Mouse (Mus musculus) stomach, postnatal 0 days (tissue): ENCODE results near the gene Spem1. TPM values are rescaled to one million over a fixed set of nuclear protein-coding genes. Genes with fewer than 3 reads are reported as not detected.

ENCODE experiments used
- ATAC-seq: fragments of 200-750 bp; cut with Nextera tagmentation; 2 replicates; pipeline ENCODE4 v1.8.0; 2017; ENCODE audit not compliant: low FRiP score, low TSS enrichment
- DNase-seq: peaks from one replicate; pipeline ENCODE4 v3.0.0-alpha.2; 2016; ENCODE audit warnings: low spot score
- H3K27ac ChIP-seq: fragments of 300-500 bp; sonication (generic); replicated peaks from 2 replicates; pipeline ENCODE4 v1.5.1; 2014; ENCODE audit warnings: mild to moderate bottlenecking, control low read depth
- H3K27me3 ChIP-seq: fragments of 300-500 bp; sonication (generic); 2 replicates; pipeline ENCODE4 v1.6.1; 2014; ENCODE audit warnings: low read length; ENCODE audit not compliant: control insufficient read depth, insufficient read depth
- H3K36me3 ChIP-seq: fragments of 300-500 bp; sonication (generic); 2 replicates; pipeline ENCODE4 v1.6.1; 2014; ENCODE audit warnings: low read length, mixed read lengths; ENCODE audit not compliant: control insufficient read depth, insufficient read depth
- H3K4me1 ChIP-seq: fragments of 300-500 bp; sonication (generic); replicated peaks from 2 replicates; pipeline ENCODE4 v1.6.1; 2014; ENCODE audit warnings: antibody characterized with exemption; ENCODE audit not compliant: control insufficient read depth, insufficient read depth
- H3K4me2 ChIP-seq: fragments of 300-500 bp; sonication (generic); replicated peaks from 2 replicates; pipeline ENCODE4 v1.6.1; 2014; ENCODE audit warnings: low read depth, mild to moderate bottlenecking, control low read depth, moderate library complexity
- H3K4me3 ChIP-seq: fragments of 300-500 bp; sonication (generic); 2 replicates; pipeline ENCODE4 v1.5.1; 2014; ENCODE audit warnings: low read depth, low read length, control low read depth
- H3K9ac ChIP-seq: fragments of 300-500 bp; sonication (generic); 2 replicates; pipeline ENCODE4 v1.6.1; 2014; ENCODE audit warnings: mild to moderate bottlenecking, low read length, control low read depth, mixed read lengths
- H3K9me3 ChIP-seq: fragments of 300-500 bp; sonication (generic); 2 replicates; pipeline ENCODE4 v1.6.1; 2016; ENCODE audit warnings: low read length; ENCODE audit not compliant: control insufficient read depth
- CTCF ChIP-seq: IDR thresholded peaks from 2 replicates; pipeline ENCODE4 v1.5.1; 2016; ENCODE audit warnings: antibody characterized with exemption, low read depth, mild to moderate bottlenecking, moderate library complexity
- EP300 ChIP-seq: optimal IDR thresholded peaks from 2 replicates; pipeline ENCODE3; 2016; ENCODE audit warnings: antibody characterized with exemption
- whole genome bisulfite sequencing: fragments of 180-500 bp; shearing (Covaris S2); extraction: QIAGEN DNeasy Blood & Tissue Kit; methylation state at CpG from one replicate; pipeline ENCODE4 v1.1.7; 2014; 5-methylcytosine and 5-hydroxymethylcytosine counted together
- polyA plus RNA-seq: library from polyadenylated mRNA; unstranded; fragments of >200 nt; fragmentation: Nextera tagmentation; extraction: Ambion mirVana; gene quantifications from 2 replicates; pipeline ENCODE4 v1.2.1, GENCODE M21; 2015

The Spem1 gene
- polyA plus RNA-seq, 1 experiment from 2014 or later = not detected

DNA sequence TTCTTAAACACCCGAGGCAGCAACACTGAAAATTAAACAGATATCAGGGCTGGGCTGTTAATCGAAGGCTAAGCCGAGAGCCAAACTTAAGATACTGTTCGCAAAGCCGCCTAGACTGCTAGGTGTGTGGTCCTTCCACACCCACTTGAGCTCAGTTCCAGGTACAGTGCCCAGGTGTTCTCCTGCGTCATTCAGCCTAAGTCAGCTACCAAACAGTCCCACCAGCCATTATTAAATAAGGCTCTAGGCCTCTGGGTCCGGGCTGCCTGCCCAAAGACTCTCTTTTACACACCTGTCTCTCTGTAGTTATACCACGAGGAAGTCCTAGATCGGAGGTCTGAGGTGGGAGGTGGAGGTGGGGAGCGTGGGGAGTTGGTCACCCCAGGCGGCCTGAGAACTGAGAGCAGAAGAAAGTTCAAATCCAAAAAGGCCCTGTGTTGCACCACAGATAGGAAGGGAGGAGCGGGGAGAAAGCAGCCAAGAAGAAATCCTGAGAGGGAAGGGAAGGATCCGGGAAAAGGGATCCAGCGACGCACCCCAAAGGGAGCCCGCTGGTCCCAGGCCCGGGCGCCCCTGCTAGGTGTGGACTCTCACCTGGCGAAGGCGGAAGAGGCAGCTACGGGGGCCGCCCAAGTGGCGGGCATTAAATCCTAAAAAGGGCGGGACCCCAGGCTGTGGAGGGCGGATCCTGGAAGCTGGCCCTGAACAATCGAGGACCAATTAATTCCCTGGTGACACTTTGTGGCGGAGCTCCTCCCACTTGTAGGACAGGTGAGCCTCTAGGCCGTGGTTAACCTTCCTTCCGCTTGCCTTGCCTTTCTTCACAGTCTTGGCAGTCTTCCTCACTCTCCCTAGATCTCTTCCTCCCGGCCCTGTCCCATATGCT is 36.4 kb upstream of the Spem1 start, which contains the start of gene Tnk1:
Gene Tnk1 (minus strand): TSS at position 618 of the 886 bp plus-strand sequence.
- Histone ChIP-seq H3K36me3 (no peaks in the 10 kb centered on the region), H3K27ac (peak within 1 kb of the TSS; percentile 87), H3K4me3 (peak within 1 kb of the TSS; percentile 38), H3K9ac (peak within 1 kb of the TSS; percentile 52), H3K27me3 (no peaks in the 10 kb centered on the region), H3K4me1 (no peaks in the 10 kb centered on the region), H3K4me2 (peak within 1 kb of the TSS; percentile 51), H3K9me3 (no peaks in the 10 kb centered on the region)
- TF ChIP-seq CTCF = no peak
- no peak for TF ChIP-seq EP300
- ATAC-seq (peak; percentile 89), DNase-seq (peak; percentile 93)
- WGBS = 17% methylated on average over 30 of the region's 30 CpGs

GRCm38 (mm10) chr11:69855347-69855746 is 33.4 kb upstream of the Spem1 start:
- no peak overlapping the region for H3K9ac ChIP-seq
- no peak overlapping the region for H3K4me3 ChIP-seq
- TF ChIP-seq EP300 = no peak
- peak; percentile 64 for TF ChIP-seq CTCF
- WGBS = 36% methylated on average over 16 of the region's 16 CpGs
- H3K9me3 ChIP-seq = no peaks in the 10 kb centered on the region
- ATAC-seq (no peak), DNase-seq (no peak)
- no peak overlapping the region for H3K4me2 ChIP-seq
- no peaks in the 10 kb centered on the region for H3K4me1 ChIP-seq
- H3K36me3 ChIP-seq = peaks cover 11% of the 10 kb centered on the region
- no peaks in the 10 kb centered on the region for H3K27me3 ChIP-seq
- H3K27ac ChIP-seq = no peak overlapping the region

GRCm38 (mm10) chr11:69854680-69855079 is 32.7 kb upstream of the Spem1 start:
- Histone ChIP-seq H3K27me3 (no peaks in the 10 kb centered on the region), H3K4me2 (no peak overlapping the region), H3K9me3 (no peaks in the 10 kb centered on the region), H3K4me1 (no peaks in the 10 kb centered on the region), H3K4me3 (no peak overlapping the region), H3K36me3 (peaks cover 17% of the 10 kb centered on the region), H3K9ac (no peak overlapping the region), H3K27ac (no peak overlapping the region)
- no peak for DNase-seq
- WGBS = 78% methylated on average over 10 of the region's 10 CpGs
- ATAC-seq = no peak
- no peak for TF ChIP-seq CTCF

DNA sequence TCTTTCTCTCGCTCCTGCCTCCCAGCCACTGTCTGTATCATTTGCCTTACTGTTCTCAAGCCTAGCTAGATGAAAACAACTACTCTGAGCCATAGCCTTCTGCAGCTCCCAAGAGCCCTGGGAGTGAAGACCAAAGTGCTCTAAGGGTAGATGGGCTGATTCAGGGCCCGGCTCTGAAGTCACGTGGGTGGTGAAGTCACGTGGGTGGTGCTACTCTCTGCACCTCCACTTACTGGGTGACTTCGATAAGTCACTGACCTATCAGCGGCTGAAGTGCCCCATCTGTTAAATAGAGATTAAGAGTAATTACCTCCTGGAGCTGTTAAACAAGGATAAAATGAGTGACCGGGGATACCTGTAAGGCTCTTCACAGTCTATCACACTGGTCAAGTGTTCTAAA is 32.0 kb upstream of the Spem1 start:
- Histone ChIP-seq H3K4me3 (no peak overlapping the region), H3K27me3 (no peaks in the 10 kb centered on the region), H3K9me3 (no peaks in the 10 kb centered on the region), H3K4me1 (no peaks in the 10 kb centered on the region), H3K27ac (no peak overlapping the region), H3K9ac (no peak overlapping the region), H3K36me3 (peaks cover 21% of the 10 kb centered on the region), H3K4me2 (no peak overlapping the region)
- DNase-seq (no peak), ATAC-seq (no peak)
- 48% methylated on average over 7 of the region's 7 CpGs for WGBS
- TF ChIP-seq EP300 (no peak), CTCF (no peak)

- Histone ChIP-seq H3K9ac (no peak overlapping the region), H3K36me3 (peaks cover 25% of the 10 kb centered on the region), H3K27ac (no peak overlapping the region), H3K4me3 (no peak overlapping the region), H3K4me2 (no peak overlapping the region), H3K27me3 (no peaks in the 10 kb centered on the region), H3K4me1 (no peaks in the 10 kb centered on the region; the same call in 1 of the 2 replicates), H3K9me3 (no peaks in the 10 kb centered on the region)
- DNase-seq (no peak), ATAC-seq (no peak)
- 66% methylated on average over 8 of the region's 8 CpGs for WGBS
- TF ChIP-seq EP300 = no peak
- TF ChIP-seq CTCF = no peak
Observed at GRCm38 (mm10) chr11:69850754-69851153, 28.8 kb upstream of the Spem1 start.

- WGBS = 89% methylated on average over 15 of the region's 15 CpGs
- Histone ChIP-seq H3K27ac (no peak overlapping the region), H3K4me2 (no peak overlapping the region), H3K4me1 (no peaks in the 10 kb centered on the region; the same call in none of the 2 replicates), H3K9me3 (no peaks in the 10 kb centered on the region), H3K4me3 (no peak overlapping the region), H3K9ac (no peak overlapping the region), H3K27me3 (no peaks in the 10 kb centered on the region), H3K36me3 (peaks cover 25% of the 10 kb centered on the region)
- TF ChIP-seq CTCF = no peak
- no peak for TF ChIP-seq EP300
- DNase-seq = no peak
- ATAC-seq = no peak
Observed at GRCm38 (mm10) chr11:69849884-69850283, 27.9 kb upstream of the Spem1 start.
